Mouse (Mus musculus) kidney, embryonic 14.5 days (tissue): ENCODE measurements at regions not wholly inside any gene's neighbourhood (a gene's known extent, or its start where the extent isn't known, plus 50 kb on each side); places are given as distances from the start of the nearest gene placed in this dataset.

Experiments used
- ATAC-seq: fragments of 200-750 bp; cut with Nextera tagmentation; 2 replicates; pipeline ENCODE4 v1.8.0; 2017; ENCODE audit warnings: moderate number of reproducible peaks, mild to moderate bottlenecking, moderate TSS enrichment, moderate library complexity; ENCODE audit not compliant: low FRiP score, low TSS enrichment
- H3K27ac ChIP-seq: fragments of 300-500 bp; sonication (generic); 2 replicates; pipeline ENCODE4 v1.5.1; 2014; ENCODE audit warnings: low read depth, mild to moderate bottlenecking, low read length, moderate library complexity, mixed read lengths
- H3K27me3 ChIP-seq: fragments of 300-500 bp; sonication (generic); 2 replicates; pipeline ENCODE4 v1.6.1; 2014; ENCODE audit warnings: mild to moderate bottlenecking, low read length; ENCODE audit not compliant: control insufficient read depth, insufficient read depth
- H3K36me3 ChIP-seq: fragments of 300-500 bp; sonication (generic); 2 replicates; pipeline ENCODE4 v1.6.1; 2014; ENCODE audit warnings: low read length, mixed read lengths; ENCODE audit not compliant: control insufficient read depth, insufficient read depth
- H3K4me1 ChIP-seq: fragments of 300-500 bp; sonication (generic); 2 replicates; pipeline ENCODE4 v1.6.1; 2014; ENCODE audit warnings: low read length, mixed read lengths; ENCODE audit not compliant: control insufficient read depth, insufficient read depth
- H3K4me2 ChIP-seq: fragments of 300-500 bp; sonication (generic); replicated peaks from 2 replicates; pipeline ENCODE4 v1.6.1; 2014; ENCODE audit warnings: low read depth, mild to moderate bottlenecking, low read length
- H3K4me3 ChIP-seq: fragments of 300-500 bp; sonication (generic); 2 replicates; pipeline ENCODE4 v1.5.1; 2014; ENCODE audit warnings: mild to moderate bottlenecking, low read length
- H3K9ac ChIP-seq: fragments of 300-500 bp; sonication (generic); 2 replicates; pipeline ENCODE4 v1.6.1; 2014; ENCODE audit warnings: low read depth, mild to moderate bottlenecking, low read length, moderate library complexity
- H3K9me3 ChIP-seq: fragments of 300-500 bp; sonication (generic); 2 replicates; pipeline ENCODE4 v1.6.1; 2016; ENCODE audit warnings: low read length; ENCODE audit not compliant: control insufficient read depth
- WGBS: fragments of 180-500 bp; shearing (Covaris S2); extraction: QIAGEN DNeasy Blood & Tissue Kit; methylation state at CpG from one replicate; pipeline ENCODE4 v1.1.7; 2014; 5-methylcytosine and 5-hydroxymethylcytosine counted together

GRCm38 (mm10) chr4:47725005-47725340 lies 250.5 kb downstream of the Sec61b start:
- H3K27ac ChIP-seq, result no peak overlapping the region
- H3K9ac ChIP-seq, result no peak overlapping the region
- no peak overlapping the region for H3K4me2 ChIP-seq
- no peaks in the 10 kb centered on the region for H3K4me1 ChIP-seq
- no peak overlapping the region for H3K4me3 ChIP-seq
- WGBS, result 28% methylated on average over 3 of the region's 3 CpGs
- 0 out of 2 replicates have a peak, but pooled peaks cover 3% of the 10 kb centered on the region for H3K27me3 ChIP-seq
- no peaks in the 10 kb centered on the region for H3K9me3 ChIP-seq
- no peak for ATAC-seq
- no peaks in the 10 kb centered on the region for H3K36me3 ChIP-seq

- no peaks in the 10 kb centered on the region for H3K36me3 ChIP-seq
- WGBS, result 79% methylated on average over 8 of the region's 8 CpGs
- H3K4me2 ChIP-seq, result no peak overlapping the region
- H3K4me3 ChIP-seq, result no peak overlapping the region
- H3K4me1 ChIP-seq, result no peaks in the 10 kb centered on the region
- H3K9ac ChIP-seq, result no peak overlapping the region
- H3K27me3 ChIP-seq, result no peaks in the 10 kb centered on the region
- no peak overlapping the region for H3K27ac ChIP-seq
- no peak for ATAC-seq
- H3K9me3 ChIP-seq, result no peaks in the 10 kb centered on the region
Observed at GRCm38 (mm10) chr4:47746498-47747190, 272.2 kb downstream of the Sec61b start.

GRCm38 (mm10) chr4:47772230-47772920 lies 272.6 kb upstream of the Nr4a3 start:
- Histone ChIP-seq H3K27ac (no peak overlapping the region), H3K4me1 (no peaks in the 10 kb centered on the region), H3K4me3 (no peak overlapping the region), H3K4me2 (no peak overlapping the region), H3K9me3 (no peaks in the 10 kb centered on the region; the same call in 1 of the 2 replicates), H3K36me3 (no peaks in the 10 kb centered on the region), H3K9ac (no peak overlapping the region), H3K27me3 (no peaks in the 10 kb centered on the region)
- no peak for ATAC-seq
- WGBS, result 82% methylated on average over 6 of the region's 6 CpGs

- H3K4me2 ChIP-seq, result no peak overlapping the region
- H3K36me3 ChIP-seq, result no peaks in the 10 kb centered on the region
- no peak overlapping the region for H3K27ac ChIP-seq
- H3K27me3 ChIP-seq, result no peaks in the 10 kb centered on the region
- no peak for ATAC-seq
- H3K4me3 ChIP-seq, result no peak overlapping the region
- WGBS, result 89% methylated on average over 5 of the region's 5 CpGs
- H3K9me3 ChIP-seq, result no peaks in the 10 kb centered on the region; the same call in 1 of the 2 replicates
- no peaks in the 10 kb centered on the region for H3K4me1 ChIP-seq
- H3K9ac ChIP-seq, result no peak overlapping the region
Observed at GRCm38 (mm10) chr4:47774664-47775063, 270.3 kb upstream of the Nr4a3 start.

- no peak overlapping the region for H3K9ac ChIP-seq
- H3K27me3 ChIP-seq, result no peaks in the 10 kb centered on the region
- H3K36me3 ChIP-seq, result no peaks in the 10 kb centered on the region
- WGBS, result 86% methylated on average over 4 of the region's 4 CpGs
- no peak for ATAC-seq
- no peak overlapping the region for H3K4me3 ChIP-seq
- H3K4me1 ChIP-seq, result no peaks in the 10 kb centered on the region
- H3K9me3 ChIP-seq, result no peaks in the 10 kb centered on the region; the same call in 1 of the 2 replicates
- H3K27ac ChIP-seq, result no peak overlapping the region
- H3K4me2 ChIP-seq, result no peak overlapping the region
Observed at GRCm38 (mm10) chr4:47781039-47781438, 263.9 kb upstream of the Nr4a3 start.

GRCm38 (mm10) chr4:47796977-47797376 lies 248.0 kb upstream of the Nr4a3 start:
- WGBS, result 46% methylated on average over 4 of the region's 4 CpGs
- no peak overlapping the region for H3K4me3 ChIP-seq
- H3K36me3 ChIP-seq, result no peaks in the 10 kb centered on the region
- no peak overlapping the region for H3K9ac ChIP-seq
- no peaks in the 10 kb centered on the region for H3K4me1 ChIP-seq
- H3K4me2 ChIP-seq, result no peak overlapping the region
- no peaks in the 10 kb centered on the region for H3K27me3 ChIP-seq
- H3K9me3 ChIP-seq, result no peaks in the 10 kb centered on the region
- no peak overlapping the region for H3K27ac ChIP-seq
- ATAC-seq, result no peak

GRCm38 (mm10) chr4:47799165-47799564 lies 245.8 kb upstream of the Nr4a3 start:
- H3K4me1 ChIP-seq, result no peaks in the 10 kb centered on the region
- WGBS, result 93% methylated on average over 5 of the region's 5 CpGs
- no peaks in the 10 kb centered on the region for H3K36me3 ChIP-seq
- no peak overlapping the region for H3K4me3 ChIP-seq
- H3K9ac ChIP-seq, result no peak overlapping the region
- no peak overlapping the region for H3K27ac ChIP-seq
- no peaks in the 10 kb centered on the region for H3K9me3 ChIP-seq
- ATAC-seq, result no peak
- H3K4me2 ChIP-seq, result no peak overlapping the region
- no peaks in the 10 kb centered on the region for H3K27me3 ChIP-seq

GRCm38 (mm10) chr4:47803111-47803510 lies 241.8 kb upstream of the Nr4a3 start:
- Histone ChIP-seq H3K4me2 (no peak overlapping the region), H3K4me3 (no peak overlapping the region), H3K27me3 (no peaks in the 10 kb centered on the region), H3K27ac (no peak overlapping the region), H3K4me1 (no peaks in the 10 kb centered on the region), H3K9me3 (no peaks in the 10 kb centered on the region), H3K36me3 (no peaks in the 10 kb centered on the region), H3K9ac (no peak overlapping the region)
- no peak for ATAC-seq
- WGBS, result 74% methylated on average over 3 of the region's 3 CpGs

- Histone ChIP-seq H3K4me2 (no peak overlapping the region), H3K36me3 (no peaks in the 10 kb centered on the region), H3K27ac (no peak overlapping the region), H3K4me1 (no peaks in the 10 kb centered on the region), H3K27me3 (no peaks in the 10 kb centered on the region), H3K4me3 (no peak overlapping the region), H3K9me3 (no peaks in the 10 kb centered on the region), H3K9ac (no peak overlapping the region)
- WGBS, result 19% methylated on average over 3 of the region's 3 CpGs
- no peak for ATAC-seq
Observed at GRCm38 (mm10) chr4:47807877-47808276, 237.1 kb upstream of the Nr4a3 start.
